Mouse (Mus musculus): ENCODE data around the gene Gm49369. TPM values are rescaled to one million over a fixed set of nuclear protein-coding genes. Genes with fewer than 3 reads are reported as not detected.

Gene Gm49369
- not detected in 2 replicates for polyA plus RNA-seq (2015; fragmentation: Nextera tagmentation; extraction: Ambion mirVana)

DNA sequence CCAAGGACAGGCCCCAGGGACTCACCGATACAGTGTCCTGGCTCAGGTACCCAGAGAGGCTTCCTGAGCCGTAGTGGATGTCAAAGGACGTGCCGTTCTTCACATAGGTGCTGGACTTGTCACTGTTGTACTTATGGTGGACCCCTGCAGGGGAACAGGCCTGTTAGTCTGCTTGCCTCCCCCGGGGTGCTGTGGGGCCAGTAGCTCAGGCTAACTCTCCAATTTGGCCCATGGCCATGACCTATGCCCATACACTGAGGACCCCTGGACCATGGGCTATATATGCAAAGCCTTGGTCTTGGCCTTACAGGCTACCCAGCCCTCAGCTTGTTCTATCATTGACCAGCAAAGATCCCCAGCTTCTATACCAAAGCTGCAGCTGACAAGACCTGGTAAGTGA is at the start of gene Gm49369:
TSS of gene Gm49369 (minus strand) at position 101 of the 400 bp plus-strand sequence.
- no peak for ATAC-seq (replicated peaks; ENCODE audit: extremely low read depth, insufficient read depth, low FRiP score)
- Histone ChIP-seq H3K4me1 (ENCODE audit: control insufficient read depth, insufficient read depth, low read length) (peaks cover 13% of the 10 kb centered on the region), H3K4me3 (ENCODE audit: low read length) (no peak within 1 kb of the TSS), H3K27ac (ENCODE audit: low read length) (peak within 1 kb of the TSS; percentile 56; the same call in 1 of the 2 replicates), H3K9me3 (replicated peaks; ENCODE audit: control insufficient read depth, low read length) (no peaks in the 10 kb centered on the region), H3K9ac (ENCODE audit: low read length) (no peak within 1 kb of the TSS), H3K36me3 (ENCODE audit: control insufficient read depth, insufficient read depth) (peaks cover 67% of the 10 kb centered on the region), H3K4me2 (ENCODE audit: low read depth, low read length) (no peak within 1 kb of the TSS), H3K27me3 (ENCODE audit: control insufficient read depth, insufficient read depth, low read length) (no peaks in the 10 kb centered on the region)
- 98% methylated on average over 5 of the region's 5 CpGs for WGBS

DNA sequence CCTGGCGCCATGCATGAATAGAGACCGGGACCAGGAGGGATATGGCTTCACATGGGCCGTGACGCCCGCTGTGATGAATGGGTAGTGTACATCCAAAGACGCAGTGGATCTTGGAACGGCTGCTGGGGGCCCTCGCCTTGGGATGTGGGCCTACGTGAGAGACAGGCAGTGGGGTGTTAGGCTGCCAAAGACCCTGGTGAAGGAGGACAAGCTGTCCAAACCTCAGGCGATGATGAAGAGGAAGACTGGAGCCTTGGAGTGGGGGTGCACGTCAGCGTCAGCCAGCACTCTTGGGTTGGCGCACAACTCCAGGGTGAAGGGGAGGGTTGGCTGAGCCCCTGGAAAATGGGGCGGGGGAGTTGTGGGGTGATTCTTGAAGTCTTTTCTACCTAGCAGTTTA is 48.6 kb upstream of the Gm49369 start:
- Histone ChIP-seq H3K9me3 (replicated peaks; ENCODE audit: control insufficient read depth, low read length) (no peaks in the 10 kb centered on the region), H3K27ac (ENCODE audit: low read length) (no peak overlapping the region), H3K4me2 (ENCODE audit: low read depth, low read length) (no peak overlapping the region), H3K36me3 (ENCODE audit: control insufficient read depth, insufficient read depth) (no peaks in the 10 kb centered on the region), H3K9ac (ENCODE audit: low read length) (no peak overlapping the region), H3K4me1 (ENCODE audit: control insufficient read depth, insufficient read depth, low read length) (peaks cover 19% of the 10 kb centered on the region), H3K27me3 (ENCODE audit: control insufficient read depth, insufficient read depth, low read length) (no peaks in the 10 kb centered on the region), H3K4me3 (ENCODE audit: low read length) (no peak overlapping the region)
- WGBS = 81% methylated on average over 14 of the region's 14 CpGs
- ATAC-seq (replicated peaks; ENCODE audit: extremely low read depth, insufficient read depth, low FRiP score) = no peak

DNA sequence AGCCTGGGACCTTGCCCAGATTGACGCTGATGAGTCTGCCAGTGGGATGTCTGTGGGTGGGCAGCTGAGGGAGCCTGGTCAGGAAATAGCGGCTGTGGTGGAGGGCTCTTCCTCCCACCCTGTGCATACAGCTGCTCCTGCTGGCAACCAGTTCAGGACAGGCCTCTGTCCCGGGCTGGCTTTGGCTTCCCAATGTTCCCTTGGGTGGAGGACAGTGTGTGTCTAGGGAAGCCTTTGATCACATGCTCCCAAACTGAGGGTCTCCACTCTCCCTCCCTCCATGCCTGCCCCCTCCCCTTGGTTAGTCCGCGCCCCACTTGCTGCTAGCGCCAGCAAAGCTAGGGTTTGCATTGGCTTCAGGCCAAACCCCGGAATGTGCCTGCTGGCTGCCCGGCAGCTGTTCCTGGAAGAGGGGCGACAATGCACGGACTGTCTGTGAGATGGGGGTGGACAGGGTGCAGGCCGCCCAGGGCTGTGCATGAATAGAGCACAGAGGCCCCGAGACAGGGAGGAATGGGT is 47.8 kb upstream of the Gm49369 start:
- no peak overlapping the region for H3K4me3 ChIP-seq (ENCODE audit: low read length)
- ATAC-seq (replicated peaks; ENCODE audit: extremely low read depth, insufficient read depth, low FRiP score) = peak; percentile 58
- H3K4me1 ChIP-seq (ENCODE audit: control insufficient read depth, insufficient read depth, low read length) = peaks cover 19% of the 10 kb centered on the region
- H3K9me3 ChIP-seq (replicated peaks; ENCODE audit: control insufficient read depth, low read length) = no peaks in the 10 kb centered on the region
- no peaks in the 10 kb centered on the region for H3K36me3 ChIP-seq (ENCODE audit: control insufficient read depth, insufficient read depth)
- H3K27me3 ChIP-seq (ENCODE audit: control insufficient read depth, insufficient read depth, low read length) = no peaks in the 10 kb centered on the region
- peak overlapping the region; percentile 21; the same call in 1 of the 2 replicates for H3K9ac ChIP-seq (ENCODE audit: low read length)
- 23% methylated on average over 12 of the region's 12 CpGs for WGBS
- H3K27ac ChIP-seq (ENCODE audit: low read length) = peak overlapping the region; percentile 8
- no peak overlapping the region for H3K4me2 ChIP-seq (ENCODE audit: low read depth, low read length)

DNA sequence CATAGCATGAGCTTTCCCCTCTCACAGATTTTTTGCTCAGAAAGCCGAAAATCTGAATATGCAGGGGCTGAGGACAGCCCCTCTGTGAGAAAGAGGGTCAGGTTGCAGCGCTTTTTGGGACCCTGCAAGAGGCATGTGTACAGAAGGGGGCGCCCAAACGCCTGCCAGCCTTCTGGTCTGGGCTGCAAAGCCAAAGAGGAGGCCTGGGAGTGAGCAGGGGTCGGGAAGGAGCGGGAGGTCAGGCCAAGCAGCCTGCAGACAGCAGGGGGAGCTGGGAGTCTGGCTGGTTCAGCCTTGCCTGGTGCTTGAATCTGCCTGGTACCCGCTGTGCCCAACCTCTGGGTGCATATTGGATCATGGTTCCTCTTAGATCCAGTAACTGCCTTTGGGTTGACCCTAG is 45.7 kb upstream of the Gm49369 start:
- no peaks in the 10 kb centered on the region for H3K27me3 ChIP-seq (ENCODE audit: control insufficient read depth, insufficient read depth, low read length)
- no peaks in the 10 kb centered on the region for H3K36me3 ChIP-seq (ENCODE audit: control insufficient read depth, insufficient read depth)
- 15% methylated on average over 7 of the region's 7 CpGs for WGBS
- no peak overlapping the region for H3K27ac ChIP-seq (ENCODE audit: low read length)
- H3K4me1 ChIP-seq (ENCODE audit: control insufficient read depth, insufficient read depth, low read length) = peaks cover 9% of the 10 kb centered on the region
- H3K9me3 ChIP-seq (replicated peaks; ENCODE audit: control insufficient read depth, low read length) = no peaks in the 10 kb centered on the region
- H3K9ac ChIP-seq (ENCODE audit: low read length) = no peak overlapping the region
- ATAC-seq (replicated peaks; ENCODE audit: extremely low read depth, insufficient read depth, low FRiP score) = 0 out of 2 replicates have a peak, but pooled peaks have one; percentile 47
- no peak overlapping the region for H3K4me3 ChIP-seq (ENCODE audit: low read length)
- H3K4me2 ChIP-seq (ENCODE audit: low read depth, low read length) = no peak overlapping the region

DNA sequence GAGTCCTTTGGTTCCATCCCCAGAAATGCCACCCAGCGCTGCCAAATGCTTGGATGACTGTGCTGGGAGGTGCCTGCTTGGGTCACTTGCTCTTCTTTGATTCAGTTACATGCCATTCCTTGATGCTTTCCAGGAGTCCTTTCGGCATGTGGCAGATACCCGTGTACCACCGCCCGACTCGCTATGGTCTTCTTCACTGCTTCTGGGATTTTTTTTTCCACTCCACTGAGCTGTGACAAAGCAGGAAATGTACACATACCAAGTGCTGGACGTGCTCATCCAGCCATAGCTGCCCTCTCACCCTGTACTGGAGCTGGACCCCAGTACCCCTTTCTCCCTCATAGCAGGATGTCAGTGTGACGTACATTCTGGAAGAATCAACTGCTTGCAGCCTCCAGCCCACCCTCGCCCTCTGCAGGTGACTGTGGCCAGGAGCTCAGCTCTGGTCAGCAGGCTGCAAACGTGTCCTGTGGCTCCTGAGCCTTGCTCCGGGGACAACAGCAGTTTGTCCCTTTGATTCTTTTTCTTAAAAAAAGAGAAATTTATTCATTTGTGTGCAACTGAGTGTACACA is 43.3 kb upstream of the Gm49369 start:
- ATAC-seq (replicated peaks; ENCODE audit: extremely low read depth, insufficient read depth, low FRiP score) = no peak
- H3K4me2 ChIP-seq (ENCODE audit: low read depth, low read length) = no peak overlapping the region
- H3K36me3 ChIP-seq (ENCODE audit: control insufficient read depth, insufficient read depth) = no peaks in the 10 kb centered on the region
- H3K27me3 ChIP-seq (ENCODE audit: control insufficient read depth, insufficient read depth, low read length) = no peaks in the 10 kb centered on the region
- no peaks in the 10 kb centered on the region for H3K9me3 ChIP-seq (replicated peaks; ENCODE audit: control insufficient read depth, low read length)
- 53% methylated on average over 11 of the region's 11 CpGs for WGBS
- no peak overlapping the region for H3K27ac ChIP-seq (ENCODE audit: low read length)
- H3K9ac ChIP-seq (ENCODE audit: low read length) = no peak overlapping the region
- peaks cover 8% of the 10 kb centered on the region for H3K4me1 ChIP-seq (ENCODE audit: control insufficient read depth, insufficient read depth, low read length)
- H3K4me3 ChIP-seq (ENCODE audit: low read length) = no peak overlapping the region

DNA sequence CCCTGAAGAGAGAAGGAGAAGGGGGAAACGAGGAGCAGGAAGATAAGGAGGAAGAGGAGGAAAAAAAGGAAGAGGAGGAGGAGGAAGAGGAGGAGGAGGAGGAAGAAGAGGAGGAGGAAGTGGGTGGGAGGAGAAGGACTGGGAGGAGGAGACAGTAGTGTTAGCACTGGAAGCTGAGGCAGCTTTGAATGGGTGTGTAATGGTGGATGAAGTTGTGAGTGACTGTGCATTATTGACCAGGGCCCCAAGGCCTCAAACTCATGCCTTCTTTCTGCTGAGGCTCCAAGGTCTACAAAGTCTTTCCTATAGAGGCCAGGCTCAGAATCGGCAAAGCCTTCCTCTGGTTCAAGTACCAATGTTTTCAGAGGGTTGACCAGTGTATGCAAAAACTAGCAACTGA is 39.4 kb upstream of the Gm49369 start:
- no peaks in the 10 kb centered on the region for H3K9me3 ChIP-seq (replicated peaks; ENCODE audit: control insufficient read depth, low read length)

DNA sequence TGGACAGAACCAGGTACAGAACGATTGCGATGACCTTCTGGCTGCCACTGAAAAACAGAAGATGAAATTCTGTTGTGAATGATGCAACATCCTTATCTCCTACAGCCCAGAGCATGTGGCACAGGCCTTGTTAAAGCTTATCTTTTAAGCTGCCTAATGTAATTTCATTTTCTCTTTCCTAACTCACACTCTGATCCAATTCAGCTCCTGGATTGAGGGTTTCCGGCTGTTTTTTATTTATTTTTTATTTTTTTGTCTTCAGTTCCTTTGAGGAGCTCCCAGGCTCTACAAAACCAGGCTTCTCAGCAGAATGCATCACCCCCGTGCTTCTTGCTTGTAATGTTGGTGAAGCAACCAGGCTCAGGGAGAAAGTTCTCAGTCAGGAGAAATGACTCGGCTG is 37.4 kb upstream of the Gm49369 start:
- no peak overlapping the region for H3K4me2 ChIP-seq (ENCODE audit: low read depth, low read length)
- no peaks in the 10 kb centered on the region for H3K4me1 ChIP-seq (ENCODE audit: control insufficient read depth, insufficient read depth, low read length)
- no peak for ATAC-seq (replicated peaks; ENCODE audit: extremely low read depth, insufficient read depth, low FRiP score)
- WGBS = 75% methylated on average over 5 of the region's 5 CpGs
- no peaks in the 10 kb centered on the region for H3K27me3 ChIP-seq (ENCODE audit: control insufficient read depth, insufficient read depth, low read length)
- H3K27ac ChIP-seq (ENCODE audit: low read length) = no peak overlapping the region
- no peak overlapping the region for H3K9ac ChIP-seq (ENCODE audit: low read length)
- H3K36me3 ChIP-seq (ENCODE audit: control insufficient read depth, insufficient read depth) = no peaks in the 10 kb centered on the region
- H3K4me3 ChIP-seq (ENCODE audit: low read length) = no peak overlapping the region
- no peaks in the 10 kb centered on the region for H3K9me3 ChIP-seq (replicated peaks; ENCODE audit: control insufficient read depth, low read length)

More for the DNA sequence above, 39.4 kb upstream of the Gm49369 start:
- Histone ChIP-seq H3K27me3 (ENCODE audit: control insufficient read depth, insufficient read depth, low read length) (no peaks in the 10 kb centered on the region), H3K27ac (ENCODE audit: low read length) (no peak overlapping the region), H3K36me3 (ENCODE audit: control insufficient read depth, insufficient read depth) (no peaks in the 10 kb centered on the region), H3K4me3 (ENCODE audit: low read length) (no peak overlapping the region), H3K9ac (ENCODE audit: low read length) (no peak overlapping the region), H3K4me1 (ENCODE audit: control insufficient read depth, insufficient read depth, low read length) (no peaks in the 10 kb centered on the region), H3K4me2 (ENCODE audit: low read depth, low read length) (no peak overlapping the region)
- 58% methylated on average over 2 of the region's 2 CpGs for WGBS
- no peak for ATAC-seq (replicated peaks; ENCODE audit: extremely low read depth, insufficient read depth, low FRiP score)

DNA sequence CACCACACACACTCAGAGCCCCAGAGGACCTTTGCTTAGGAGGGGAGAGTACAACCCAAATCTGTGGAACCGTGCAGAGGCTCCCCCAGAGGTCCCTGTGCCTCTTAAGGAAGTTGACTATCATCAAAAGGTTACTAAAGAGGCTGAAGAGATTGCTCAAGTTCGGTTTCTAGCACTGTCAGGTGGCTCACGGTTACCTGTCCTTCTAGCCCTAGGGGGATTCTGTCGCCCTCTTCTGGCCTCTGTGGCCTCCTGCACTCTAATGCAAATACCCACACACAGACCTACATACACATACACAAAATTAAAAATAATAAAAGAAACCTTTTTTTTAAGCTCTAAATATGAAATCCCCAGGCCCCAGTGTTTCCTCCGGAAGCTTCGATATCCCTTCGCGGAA is 36.2 kb upstream of the Gm49369 start:
- H3K4me1 ChIP-seq (ENCODE audit: control insufficient read depth, insufficient read depth, low read length) = no peaks in the 10 kb centered on the region
- WGBS = 90% methylated on average over 8 of the region's 8 CpGs
- no peaks in the 10 kb centered on the region for H3K36me3 ChIP-seq (ENCODE audit: control insufficient read depth, insufficient read depth)
- no peak overlapping the region for H3K4me3 ChIP-seq (ENCODE audit: low read length)
- H3K27me3 ChIP-seq (ENCODE audit: control insufficient read depth, insufficient read depth, low read length) = no peaks in the 10 kb centered on the region
- H3K9me3 ChIP-seq (replicated peaks; ENCODE audit: control insufficient read depth, low read length) = no peaks in the 10 kb centered on the region
- H3K4me2 ChIP-seq (ENCODE audit: low read depth, low read length) = no peak overlapping the region
- ATAC-seq (replicated peaks; ENCODE audit: extremely low read depth, insufficient read depth, low FRiP score) = no peak
- H3K27ac ChIP-seq (ENCODE audit: low read length) = no peak overlapping the region
- H3K9ac ChIP-seq (ENCODE audit: low read length) = no peak overlapping the region

DNA sequence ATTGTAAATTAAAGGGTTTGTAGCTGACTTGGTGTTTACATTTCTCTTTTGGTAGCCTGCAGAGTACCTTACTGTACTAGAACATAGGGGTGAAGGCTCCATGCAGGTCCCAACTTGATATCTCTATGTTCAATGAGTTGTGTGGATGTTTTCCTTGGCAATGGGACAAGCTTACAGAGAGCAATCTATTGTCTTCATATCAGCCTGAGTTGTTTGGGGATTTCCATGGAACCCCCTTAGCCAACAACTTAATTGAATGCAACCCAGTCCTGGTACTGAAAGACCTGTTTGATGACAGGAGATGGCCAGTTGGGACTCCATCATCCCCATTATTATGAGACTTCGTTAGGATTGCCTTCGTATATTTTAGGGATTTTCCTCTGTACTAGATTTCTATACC is 35.6 kb upstream of the Gm49369 start:
- 73% methylated on average over 2 of the region's 2 CpGs for WGBS
- Histone ChIP-seq H3K9ac (ENCODE audit: low read length) (no peak overlapping the region), H3K27ac (ENCODE audit: low read length) (no peak overlapping the region), H3K4me3 (ENCODE audit: low read length) (no peak overlapping the region), H3K4me2 (ENCODE audit: low read depth, low read length) (no peak overlapping the region), H3K4me1 (ENCODE audit: control insufficient read depth, insufficient read depth, low read length) (no peaks in the 10 kb centered on the region), H3K9me3 (replicated peaks; ENCODE audit: control insufficient read depth, low read length) (no peaks in the 10 kb centered on the region), H3K27me3 (ENCODE audit: control insufficient read depth, insufficient read depth, low read length) (no peaks in the 10 kb centered on the region), H3K36me3 (ENCODE audit: control insufficient read depth, insufficient read depth) (no peaks in the 10 kb centered on the region)
- peak; percentile 45; the same call in 1 of the 2 replicates for ATAC-seq (replicated peaks; ENCODE audit: extremely low read depth, insufficient read depth, low FRiP score)
